Mouse (Mus musculus) CD4-positive naive resting alpha-beta T cell, adult 76 days (primary cell): ENCODE results near the gene Ncor2. TPM values are rescaled to one million over a fixed set of nuclear protein-coding genes. Genes with fewer than 3 reads are reported as not detected.

Experiments
- total RNA-seq: library from RNA; stranded (reverse); gene quantifications from one replicate; pipeline ENCODE4 v1.2.4, GENCODE M21; 2023

Ncor2 gene
- total RNA-seq, result 198 TPM

DNA sequence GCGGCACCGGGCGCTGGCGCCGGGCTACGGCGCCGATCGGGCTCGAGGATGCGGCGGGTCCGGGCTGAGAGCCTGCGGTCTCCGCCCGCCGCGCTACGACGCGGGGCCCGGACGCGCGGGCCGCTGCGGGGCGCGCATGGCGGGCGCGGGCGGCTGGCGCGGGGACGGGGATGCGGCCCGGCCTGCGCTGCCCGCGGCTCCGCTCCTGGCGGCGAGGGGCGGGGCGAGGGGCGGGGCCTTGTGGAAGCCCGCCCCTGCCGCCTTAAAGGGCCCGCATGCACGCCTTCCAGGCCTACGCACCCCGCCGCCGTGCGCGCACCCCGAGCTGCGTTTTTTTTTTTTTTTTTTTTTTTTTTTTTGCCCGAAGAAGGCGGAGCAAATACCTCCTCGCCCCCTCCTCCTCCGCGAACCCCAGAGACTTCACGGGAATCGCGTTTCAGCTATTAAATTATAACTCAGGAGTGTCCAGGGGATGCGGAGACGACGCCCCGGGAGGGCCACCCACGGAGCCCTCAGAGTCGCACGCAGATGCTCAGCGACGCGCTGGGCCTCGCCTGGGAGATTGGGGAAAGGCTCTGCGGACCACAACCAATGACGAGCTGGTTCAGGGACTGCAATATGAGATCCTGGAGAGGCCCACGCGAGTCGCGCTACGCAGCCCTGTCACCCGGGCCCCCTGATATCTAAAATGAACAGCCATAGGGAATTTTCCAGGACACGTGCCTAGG lies at the start of gene Ncor2:
Ncor2 (minus strand) TSS at position 213 of the 728 bp plus-strand sequence.

DNA sequence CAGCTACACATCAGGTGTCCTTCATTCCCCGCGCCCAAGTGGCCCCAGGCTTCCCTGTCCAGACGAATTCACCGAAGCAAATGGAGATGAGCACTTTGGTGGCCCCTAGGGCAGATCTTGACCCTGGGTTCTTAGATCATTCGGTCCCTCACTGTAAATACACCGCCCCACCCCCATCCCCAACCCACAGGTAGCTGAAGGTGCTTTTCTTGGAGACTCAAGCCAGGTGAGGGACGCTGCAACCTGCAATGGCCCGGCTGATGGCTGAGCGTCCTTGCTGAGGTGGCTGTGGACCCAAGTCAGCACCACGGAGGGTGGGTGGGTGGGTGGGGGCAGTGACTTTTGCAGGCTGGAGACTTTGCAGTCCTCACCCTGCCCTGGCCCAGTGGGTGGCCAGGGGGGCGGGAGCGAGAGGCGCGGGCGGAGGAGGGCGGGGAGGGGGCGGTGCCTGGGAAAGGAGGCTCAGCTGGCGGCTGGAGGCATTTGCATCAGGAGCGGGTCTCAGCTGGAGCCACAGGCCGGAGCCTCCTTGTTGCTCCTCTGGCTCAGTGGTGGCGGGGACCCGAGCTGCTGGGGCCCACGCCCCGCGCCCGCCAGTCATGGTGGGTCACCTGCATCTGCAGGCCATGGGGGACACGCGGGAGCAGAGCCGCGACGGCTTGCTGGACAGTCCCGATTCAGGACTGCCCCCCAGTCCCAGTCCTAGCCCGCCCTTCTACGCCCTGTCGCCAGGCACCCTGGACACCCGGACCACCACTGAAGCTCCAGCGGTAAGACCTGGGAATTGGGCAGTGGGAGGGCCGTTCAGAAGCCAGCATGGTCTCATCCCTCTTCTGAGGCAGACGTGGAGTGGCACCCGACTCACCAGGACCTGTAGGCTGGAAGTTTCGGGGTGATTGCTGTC lies 175.8 kb downstream of the Ncor2 start, which contains the start of gene Rflna:
Rflna (plus strand) TSS at position 253 of the 904 bp plus-strand sequence.

Other genes starting within 250 kb of the Ncor2 start
- not detected for gene Rflna, start 176.0 kb downstream of the Ncor2 start, total RNA-seq
- gene Scarb1, start 161.9 kb upstream of the Ncor2 start, total RNA-seq, result 19.5 TPM
- gene Gm10382, start 210.1 kb upstream of the Ncor2 start, total RNA-seq, result not detected
- gene Ubc, start 211.0 kb upstream of the Ncor2 start, total RNA-seq, result 1,533 TPM